Mouse (Mus musculus) ES-Bruce4 (cell line): ENCODE data around the gene Tenm4.

Experiments used
- CTCF ChIP-seq: IDR thresholded peaks from one replicate; pipeline ENCODE4 v1.8.1; 2011; ENCODE audit warnings: low read depth, low read length
- EP300 ChIP-seq: IDR thresholded peaks from 2 replicates; pipeline ENCODE4 v1.6.1; 2011; ENCODE audit warnings: low read depth, low read length; ENCODE audit not compliant: insufficient read depth
- POLR2A ChIP-seq: IDR thresholded peaks from one replicate; pipeline ENCODE4 v1.8.1; 2011; ENCODE audit warnings: low read length; ENCODE audit not compliant: insufficient read depth

DNA sequence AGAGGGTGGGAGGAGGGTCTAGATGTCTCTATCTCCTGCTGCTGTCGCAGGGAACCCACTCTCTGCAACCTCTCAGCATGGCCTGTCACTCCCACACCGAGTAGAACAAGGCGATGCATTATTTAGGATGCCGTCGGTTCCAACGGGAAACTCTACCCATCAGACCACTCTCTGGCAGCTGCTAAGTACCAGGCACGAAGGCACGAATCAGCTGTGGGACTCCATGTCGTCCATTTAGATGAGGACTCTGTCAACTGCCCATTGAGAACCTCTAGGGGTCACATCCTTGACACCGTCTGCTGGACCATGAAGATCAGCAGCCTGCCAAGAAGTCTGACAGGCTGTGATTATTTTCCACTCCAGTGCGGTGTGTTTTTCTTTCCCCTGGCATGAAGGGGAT lies 229.4 kb downstream of the Tenm4 start:
- TF ChIP-seq POLR2A (no peak), CTCF (no peak), EP300 (no peak)
